Mouse (Mus musculus) frontal cortex, postnatal 36 days (tissue): ENCODE data around the gene Wdr46.
"Not testable (repeated sequence)": the region's sequence is repeated elsewhere in the genome, so short reads cannot be mapped to it uniquely, and the experiment has no call there.

ENCODE experiments used
- DNase-seq, 2 experiments: peaks; one replicate each; pipeline ENCODE4 v3.0.0; 2022; ENCODE audit warnings: low spot score in 2 of 2

Gene Wdr46

DNA sequence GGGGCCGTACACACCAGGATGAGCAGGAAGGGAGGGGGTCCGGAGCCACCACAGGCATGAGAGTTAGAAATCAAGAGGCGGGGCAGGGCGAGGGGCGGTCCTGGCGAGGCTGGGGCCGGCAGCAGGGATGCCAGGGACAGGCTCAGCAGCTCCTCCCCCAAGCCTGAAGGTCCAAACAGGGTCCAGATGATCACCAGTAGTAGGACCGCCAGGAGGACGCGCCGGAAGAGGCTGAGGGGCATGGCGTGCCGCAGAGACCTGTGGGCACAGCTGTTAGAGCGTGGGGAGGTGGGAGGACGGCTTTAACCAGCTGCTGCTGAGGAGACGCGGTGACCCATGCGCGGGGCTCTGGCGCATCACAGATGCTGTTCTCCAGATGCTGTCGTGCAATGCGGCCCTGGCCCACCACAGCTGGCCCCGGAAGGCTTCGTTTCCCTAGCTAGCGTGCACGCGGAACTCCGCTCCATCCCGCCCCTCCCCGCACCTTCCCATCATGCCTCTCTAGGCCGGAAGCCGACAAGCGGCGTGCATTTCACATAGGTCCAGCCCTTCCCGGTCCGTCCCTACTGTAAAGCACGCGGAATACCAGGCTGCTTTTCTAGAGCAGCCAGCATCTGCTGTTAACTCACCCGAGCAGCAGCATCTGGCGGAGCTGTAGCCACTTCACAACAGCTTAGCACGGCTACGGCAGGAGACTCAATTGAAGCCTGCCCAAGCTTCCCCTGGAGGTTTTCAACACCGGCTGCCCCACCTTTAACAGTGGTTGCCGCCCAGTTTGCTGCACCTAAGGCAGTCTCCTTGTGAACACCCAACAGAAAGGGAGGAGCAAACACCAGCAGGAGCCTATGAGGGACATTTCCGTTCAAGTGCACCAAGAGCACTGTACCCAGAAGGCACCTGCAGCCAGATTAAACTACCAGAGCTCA lies 10.8 kb downstream of the Wdr46 start, which contains the start of gene B3galt4:
TSS of gene B3galt4 (minus strand) at position 468 of the 926 bp plus-strand sequence.
- peak; percentile 78 to 79 for DNase-seq

DNA sequence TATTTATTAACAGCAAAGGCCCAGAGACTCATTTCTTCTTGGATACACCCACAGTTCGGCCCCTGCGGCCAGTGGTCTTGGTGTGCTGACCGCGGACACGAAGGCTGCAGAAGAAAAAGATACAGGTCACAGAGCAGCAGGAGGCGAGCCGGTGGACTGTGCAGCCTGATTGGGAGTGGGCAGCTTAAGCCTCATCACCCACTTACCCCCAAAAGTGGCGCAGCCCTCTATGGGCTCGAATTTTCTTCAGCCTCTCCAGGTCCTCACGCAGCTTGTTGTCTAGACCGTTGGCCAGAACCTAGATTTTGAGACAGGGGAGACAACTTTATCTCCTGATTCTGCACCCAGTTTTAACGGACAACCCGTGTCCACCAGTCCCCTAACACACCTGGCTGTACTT lies 11.6 kb downstream of the Wdr46 start:
- not testable (repeated sequence) for DNase-seq

DNA sequence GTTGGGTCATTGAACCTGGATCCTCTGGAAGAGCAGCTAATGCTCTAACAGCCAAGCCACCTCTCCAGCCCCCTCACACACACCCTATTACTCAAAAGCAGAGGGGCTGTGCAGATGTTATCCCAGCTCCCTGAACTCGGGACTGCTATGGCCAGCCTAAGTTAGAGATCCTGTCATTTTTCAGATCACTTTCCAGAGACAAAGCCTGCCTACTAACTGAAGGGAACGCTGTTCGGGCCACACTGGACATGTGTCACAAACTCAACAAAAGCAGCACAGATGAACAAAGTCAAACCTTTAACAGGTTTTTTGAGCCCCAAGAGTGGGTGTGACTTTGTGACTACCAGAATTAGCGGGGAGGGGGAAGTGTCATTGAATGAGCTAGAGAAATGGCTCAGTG lies 12.4 kb downstream of the Wdr46 start:
- no peak for DNase-seq

DNA sequence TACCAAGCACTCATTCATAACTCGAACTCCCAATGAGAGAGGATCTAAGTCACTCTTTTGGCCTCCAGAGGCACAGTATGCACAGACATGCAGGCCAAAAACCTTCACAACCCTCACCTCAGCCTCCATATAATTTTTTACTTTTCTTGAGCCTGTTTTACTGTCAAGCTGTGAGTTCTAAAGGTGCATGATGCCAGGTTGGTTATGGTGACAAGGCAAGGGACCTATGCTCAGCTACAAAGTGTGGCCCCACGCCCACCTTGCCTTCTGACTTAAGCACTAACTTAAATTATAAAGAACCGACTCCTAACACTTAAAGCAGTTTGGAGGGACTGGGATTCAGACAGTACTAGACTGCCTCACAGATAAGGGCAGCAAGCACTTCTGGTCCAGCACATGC lies 12.8 kb downstream of the Wdr46 start:
- DNase-seq = no peak

DNA sequence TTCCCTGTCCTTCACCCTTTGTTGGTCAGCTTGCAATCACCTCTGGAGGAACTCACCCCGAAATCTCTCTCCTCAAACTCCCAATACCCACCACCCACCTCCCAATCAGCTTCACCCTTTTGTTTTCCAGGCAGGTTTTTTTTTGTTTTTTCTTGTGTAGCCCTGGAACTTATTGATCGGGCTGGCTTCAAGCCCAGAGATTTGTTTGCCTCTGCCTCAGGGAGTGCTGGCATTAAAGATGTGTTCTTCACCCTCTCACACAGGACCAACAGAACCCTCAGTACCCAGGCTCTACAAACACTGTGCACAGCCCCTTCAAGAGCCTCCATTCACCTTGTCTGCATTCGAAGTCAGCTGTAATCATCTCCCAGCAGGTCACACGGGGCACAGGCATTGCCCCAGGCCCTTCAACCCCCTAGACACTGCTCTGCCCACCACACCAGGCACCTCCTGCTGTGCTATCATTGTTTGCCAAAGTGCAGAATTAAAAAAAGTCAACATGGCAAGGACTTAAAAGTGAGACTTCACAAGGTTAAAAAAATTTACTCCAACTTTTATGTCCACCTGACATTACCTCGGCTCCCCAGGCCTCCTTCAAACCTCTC lies 13.6 kb downstream of the Wdr46 start:
- no peak for DNase-seq

DNA sequence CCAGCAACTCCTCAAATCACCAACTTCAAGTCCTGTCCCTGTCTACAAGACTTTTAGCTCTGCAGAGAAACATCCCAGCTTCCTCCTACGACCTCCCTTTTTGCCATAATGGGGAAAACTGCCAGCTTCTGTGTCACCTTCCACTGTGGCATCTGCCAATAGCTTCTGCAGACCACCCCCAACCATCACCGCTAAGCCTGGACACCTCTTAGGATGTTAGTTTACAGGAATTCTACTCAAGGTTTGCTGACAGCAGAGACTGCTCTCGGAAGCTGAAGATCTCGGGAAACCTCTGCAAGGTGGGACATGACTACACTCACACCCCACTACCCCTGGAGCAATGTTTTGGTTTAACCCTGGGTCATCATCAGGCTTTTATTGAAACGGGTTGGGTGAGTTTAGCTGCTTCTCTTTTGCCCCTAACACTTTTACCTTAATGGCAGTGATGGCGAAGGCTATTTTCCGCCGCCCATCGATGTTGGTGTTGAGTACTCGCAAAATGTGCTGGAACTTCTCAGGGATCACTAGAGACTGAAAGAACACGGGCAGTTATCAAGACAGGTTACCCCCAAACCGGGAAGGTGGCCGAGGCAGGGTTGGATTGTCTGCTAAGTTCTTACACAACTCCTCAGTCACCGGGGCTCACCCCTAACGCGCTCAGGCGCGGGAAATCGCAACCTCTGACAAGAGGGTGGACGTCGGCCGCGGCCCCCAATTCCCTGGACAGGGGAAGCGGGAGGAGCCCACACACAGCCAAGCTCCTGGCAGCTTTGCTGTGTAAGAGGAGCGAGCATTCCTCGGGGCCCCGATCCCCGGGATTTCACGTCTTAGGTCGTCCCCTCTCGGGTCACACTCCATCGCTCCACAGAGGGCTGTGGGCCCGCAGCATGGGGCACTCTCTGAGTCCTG lies 14.4 kb downstream of the Wdr46 start:
- no peak for DNase-seq

DNA sequence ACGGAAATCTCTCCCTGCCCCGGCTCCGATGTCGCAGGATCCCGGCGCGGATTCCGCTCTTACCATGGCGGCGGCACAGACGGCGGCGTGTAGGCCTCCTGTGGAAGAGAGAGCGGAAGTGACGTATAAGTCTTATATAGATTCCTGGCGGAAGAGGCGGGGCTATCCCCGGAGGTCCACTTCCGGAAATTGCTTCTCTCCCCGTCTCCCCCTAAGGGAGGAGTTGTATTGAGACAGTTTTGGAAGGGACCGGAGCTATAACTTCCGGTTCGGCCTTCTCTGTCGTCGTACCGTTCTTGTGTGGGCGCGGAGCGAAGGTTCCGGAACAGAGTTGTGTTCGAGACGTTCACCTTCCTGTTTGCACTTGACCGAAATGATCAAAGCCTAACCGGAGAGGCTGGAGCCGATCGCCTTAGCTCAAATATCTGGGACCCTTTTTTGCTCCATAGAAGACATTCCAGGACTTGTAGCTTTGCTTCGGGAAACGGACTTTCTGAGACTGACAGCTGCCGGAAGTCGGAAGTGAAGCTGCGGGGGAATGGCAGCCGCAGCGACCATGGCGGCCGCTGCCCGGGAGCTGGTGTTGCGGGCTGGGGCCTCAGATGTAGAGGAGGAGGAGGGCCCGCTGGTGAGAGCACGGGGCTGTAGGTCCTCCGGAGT lies 15.2 kb downstream of the Wdr46 start, which contains the start of the genes Vps52 and Rps18:
TSS of gene Vps52 (plus strand) at position 258 of the 660 bp plus-strand sequence.
TSS of gene Rps18 (minus strand) at position 447 of the 660 bp plus-strand sequence.
- DNase-seq = peak; percentile 93 to 98

DNA sequence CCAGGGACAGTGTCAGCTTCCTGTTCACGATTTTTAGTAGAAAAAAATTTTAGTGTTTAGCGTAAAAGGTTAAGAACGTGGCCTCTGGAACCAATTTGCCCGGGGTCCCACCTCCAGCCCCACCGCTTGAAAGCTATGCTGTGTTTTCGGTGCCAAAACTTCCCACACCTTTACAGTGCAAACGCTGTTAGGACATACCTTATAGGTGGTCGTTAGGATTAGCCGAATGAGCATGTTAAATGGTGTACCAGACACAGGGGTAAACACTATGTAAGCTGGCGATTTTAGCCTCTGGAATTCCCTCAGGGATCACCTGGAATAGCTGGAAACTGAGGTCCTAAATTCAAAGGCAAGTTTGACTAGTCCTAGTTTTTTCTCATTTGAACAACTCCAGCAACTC lies 15.9 kb downstream of the Wdr46 start:
- no peak for DNase-seq

DNA sequence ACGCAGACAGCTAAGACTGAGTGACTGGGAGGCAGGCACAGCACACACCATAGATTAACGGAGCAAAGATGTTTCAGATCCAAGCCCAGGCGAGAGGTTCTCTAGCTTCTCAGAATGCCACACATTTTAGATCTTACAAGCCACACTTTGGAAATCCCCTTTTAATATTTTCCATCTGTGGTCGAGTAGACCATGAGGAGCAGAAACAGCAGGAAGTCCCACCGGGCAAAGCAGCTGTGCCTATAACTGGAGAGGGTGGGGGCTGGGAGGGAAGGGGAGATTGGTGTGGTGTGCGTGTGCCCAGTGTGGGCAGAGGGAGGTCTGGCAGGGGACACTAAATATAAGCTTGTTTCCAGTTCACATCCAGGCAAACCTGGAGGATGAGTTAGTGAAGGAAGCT lies 17.0 kb downstream of the Wdr46 start:
- no peak for DNase-seq

DNA sequence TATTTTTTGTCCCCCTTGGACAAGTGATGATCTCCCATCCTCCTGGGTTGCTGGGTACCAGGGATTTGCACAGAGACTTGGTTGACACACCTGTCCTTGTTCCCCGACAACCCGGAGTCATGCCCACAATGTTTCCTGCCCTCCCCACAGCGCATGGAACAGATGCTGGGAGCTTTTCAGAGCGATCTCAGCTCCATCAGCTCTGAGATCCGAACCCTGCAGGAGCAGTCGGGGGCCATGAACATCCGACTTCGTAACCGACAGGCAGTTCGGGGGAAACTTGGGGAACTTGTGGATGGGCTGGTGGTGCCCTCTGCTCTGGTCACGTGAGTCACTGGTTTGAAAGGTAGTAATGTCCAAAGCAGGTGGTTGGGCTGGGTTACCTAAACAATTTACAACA lies 18.0 kb downstream of the Wdr46 start:
- DNase-seq = no peak

DNA sequence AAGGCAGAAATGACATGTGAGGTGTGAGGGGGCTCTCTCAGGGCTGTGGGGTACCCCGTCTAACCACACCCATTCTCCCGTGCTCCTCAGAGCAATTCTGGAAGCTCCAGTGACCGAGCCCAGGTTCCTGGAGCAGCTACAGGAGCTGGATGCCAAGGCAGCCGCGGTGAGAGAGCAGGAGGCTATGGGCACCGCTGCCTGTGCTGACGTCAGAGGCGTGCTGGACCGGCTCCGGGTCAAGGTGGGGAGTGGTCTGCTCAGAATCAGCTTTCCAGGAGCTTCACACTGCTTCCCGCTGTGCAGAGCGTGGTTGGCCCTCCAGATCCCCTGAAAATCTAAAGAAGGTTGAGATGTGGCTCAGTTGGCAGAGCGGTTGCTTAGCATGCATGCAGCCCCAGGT lies 18.7 kb downstream of the Wdr46 start:
- DNase-seq = no peak

DNA sequence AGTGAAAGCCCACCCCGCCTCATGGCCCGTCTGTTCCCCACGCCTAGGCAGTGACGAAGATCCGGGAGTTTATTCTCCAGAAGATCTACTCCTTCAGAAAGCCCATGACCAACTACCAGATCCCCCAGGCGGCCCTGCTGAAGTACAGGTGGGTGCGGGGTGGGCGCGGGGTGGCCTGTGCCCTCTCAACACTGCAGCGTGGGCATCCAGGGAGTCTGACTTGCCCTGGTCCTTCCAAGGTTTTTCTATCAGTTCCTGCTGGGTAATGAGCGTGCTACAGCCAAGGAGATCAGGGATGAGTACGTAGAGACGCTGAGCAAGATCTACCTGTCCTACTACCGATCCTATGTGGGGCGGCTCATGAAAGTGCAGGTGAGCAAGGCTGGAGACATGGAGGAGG lies 19.5 kb downstream of the Wdr46 start:
- DNase-seq = no peak

DNA sequence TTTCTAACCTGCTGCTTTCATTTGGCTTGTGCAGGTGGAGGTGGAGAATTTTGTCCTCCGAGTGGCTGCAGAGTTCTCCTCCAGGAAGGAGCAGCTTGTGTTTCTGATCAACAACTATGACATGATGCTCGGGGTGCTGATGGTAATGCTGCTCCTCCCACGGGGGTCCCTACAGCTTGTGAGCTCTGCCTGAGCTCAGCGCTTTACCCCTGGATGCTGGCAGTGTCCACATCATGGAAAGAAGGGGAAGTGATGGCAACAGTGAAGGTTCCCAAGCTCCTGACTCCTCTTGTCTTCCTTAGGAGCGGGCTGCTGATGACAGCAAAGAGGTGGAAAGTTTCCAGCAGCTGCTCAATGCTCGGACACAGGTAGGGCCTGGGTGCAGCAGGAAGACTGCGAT lies 22.4 kb downstream of the Wdr46 start:
- no peak for DNase-seq

DNA sequence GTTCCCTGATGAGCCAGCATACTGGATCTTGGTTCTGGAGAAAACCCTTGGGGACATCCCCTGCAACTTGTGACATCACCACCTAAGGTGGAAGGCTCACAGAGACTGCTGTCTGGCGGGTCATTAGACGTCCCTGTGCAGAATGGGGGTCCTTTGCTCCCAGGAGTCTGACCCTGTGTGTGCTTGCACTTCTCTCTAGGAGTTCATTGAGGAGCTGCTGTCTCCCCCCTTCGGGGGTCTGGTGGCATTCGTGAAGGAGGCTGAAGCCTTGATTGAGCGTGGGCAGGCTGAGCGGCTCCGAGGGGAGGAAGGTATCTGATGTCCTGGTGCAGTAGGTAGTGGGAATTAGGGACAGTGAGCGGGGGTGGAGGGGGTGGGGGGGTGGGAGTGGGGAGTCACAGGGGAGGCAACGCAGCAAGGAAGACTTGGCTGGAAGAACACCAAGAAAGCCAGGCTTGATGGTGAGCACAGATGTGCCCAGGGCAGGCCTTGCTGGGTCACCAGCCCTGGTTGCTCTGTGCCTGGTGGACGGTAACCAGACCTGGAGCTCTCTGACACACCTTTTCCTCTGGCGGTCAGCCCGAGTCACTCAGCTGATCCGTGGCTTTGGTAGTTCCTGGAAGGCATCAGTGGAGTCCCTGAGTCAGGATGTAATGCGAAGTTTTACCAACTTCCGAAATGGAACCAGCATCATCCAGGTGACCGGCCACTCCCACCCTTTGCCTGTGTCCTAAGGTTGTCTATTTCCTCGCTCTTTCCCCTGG lies 24.8 kb downstream of the Wdr46 start:
- DNase-seq = no peak

DNA sequence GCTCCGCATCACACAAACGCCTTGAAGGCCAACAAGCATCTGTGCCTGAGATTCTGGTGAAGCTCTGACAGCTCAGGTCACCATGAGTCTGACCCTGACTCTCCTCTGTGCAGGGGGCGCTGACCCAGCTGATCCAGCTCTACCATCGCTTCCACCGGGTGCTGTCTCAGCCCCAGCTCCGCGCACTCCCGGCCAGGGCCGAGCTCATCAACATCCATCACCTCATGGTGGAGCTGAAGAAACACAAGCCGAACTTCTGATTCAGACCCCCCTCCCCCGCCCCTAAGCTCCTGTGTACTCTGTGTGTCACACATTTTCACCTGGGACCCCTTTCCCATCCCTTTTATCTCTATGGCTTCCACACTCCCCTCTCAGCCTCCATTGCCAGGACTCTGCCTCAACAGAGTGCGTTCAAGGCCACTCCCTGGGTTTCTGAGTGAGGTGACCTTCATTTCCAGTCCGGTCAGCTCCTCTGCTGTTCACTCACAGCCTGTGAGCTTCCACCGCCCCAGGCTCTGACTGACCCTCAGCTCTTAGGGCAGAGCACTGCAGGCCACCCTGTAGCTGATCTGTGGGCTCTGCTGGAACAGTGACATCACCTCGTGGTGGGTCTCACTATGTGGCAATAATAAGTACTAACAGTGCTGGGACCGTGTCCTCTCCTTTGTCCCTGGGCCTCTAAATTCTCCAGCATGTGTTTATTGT lies 25.5 kb downstream of the Wdr46 start:
- no peak for DNase-seq

DNA sequence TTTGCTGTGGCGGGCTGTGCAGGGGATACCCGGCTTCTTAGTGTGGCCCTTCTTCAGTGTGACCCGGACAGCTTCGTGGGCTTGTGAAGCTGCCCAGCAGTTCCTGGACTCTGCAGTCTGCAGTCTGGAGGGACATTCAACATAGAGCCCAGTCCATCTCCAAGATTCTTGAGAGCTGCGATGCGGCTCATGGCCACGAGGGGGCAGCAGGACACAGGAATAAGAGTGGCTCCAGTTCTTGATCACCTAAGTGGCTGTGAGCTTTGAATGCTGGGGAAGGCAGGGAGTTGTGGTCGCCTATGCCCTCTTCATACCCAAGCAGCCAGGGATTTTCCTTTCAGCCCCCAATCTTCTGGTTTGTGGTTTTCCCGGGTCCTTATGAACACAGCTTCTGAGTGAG lies 28.0 kb downstream of the Wdr46 start:
- DNase-seq = peak; percentile 66 to 77

DNA sequence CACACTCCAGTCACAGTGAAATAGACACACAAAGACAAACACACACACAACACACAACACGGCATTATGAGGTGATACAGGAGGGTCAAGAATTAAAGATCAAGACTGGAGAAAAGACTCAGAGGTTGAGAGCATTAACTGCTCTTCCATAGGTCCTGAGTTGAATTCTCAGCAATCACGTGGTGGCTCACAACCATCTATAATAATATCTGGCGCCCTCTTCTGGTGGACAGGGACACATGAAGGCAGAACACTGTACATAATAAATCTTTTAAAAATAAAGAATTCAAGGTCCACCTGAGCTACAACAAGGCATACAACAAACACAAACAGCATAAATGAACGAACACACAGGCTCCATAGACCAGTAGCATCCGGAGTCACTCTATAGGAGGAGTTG lies 28.5 kb downstream of the Wdr46 start:
- DNase-seq = no peak

DNA sequence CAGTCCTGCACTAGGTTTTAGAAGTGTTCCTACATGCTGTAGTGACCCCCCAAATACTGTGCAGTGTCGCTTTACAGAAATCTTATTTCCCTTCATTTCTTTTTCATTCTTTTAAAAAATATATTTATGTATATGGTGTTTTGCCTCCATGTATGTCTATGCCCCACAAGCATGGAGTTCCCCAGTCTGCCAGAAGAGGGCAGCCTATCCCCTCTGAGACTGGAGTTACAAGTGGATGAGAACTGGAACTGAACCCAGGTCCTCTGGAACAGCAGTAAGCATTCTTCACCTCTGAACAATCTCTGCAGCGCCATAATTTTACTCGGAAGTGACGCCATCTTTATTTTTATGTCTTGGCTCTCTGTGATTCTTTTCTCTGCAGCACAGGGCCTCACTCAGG lies 28.9 kb downstream of the Wdr46 start:
- no peak for DNase-seq

DNA sequence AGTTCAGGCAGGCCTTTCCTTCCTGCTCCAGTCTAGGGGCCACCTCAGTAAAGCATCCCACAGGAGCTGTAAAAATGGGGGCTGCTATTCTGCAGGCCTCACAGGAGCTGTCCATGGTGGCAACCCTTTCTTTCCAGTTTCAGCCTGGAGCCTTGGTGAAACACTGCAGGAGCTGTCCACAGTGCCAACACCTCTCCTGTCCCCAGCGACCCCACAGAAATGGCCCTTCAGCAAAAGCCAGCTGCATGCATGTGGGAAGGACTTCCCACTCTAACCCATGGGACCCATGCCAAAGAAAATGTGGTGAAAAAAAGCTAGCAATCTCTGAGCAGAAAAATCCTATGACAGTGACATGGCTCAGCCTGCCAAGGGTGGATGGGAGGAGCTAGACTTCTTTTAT lies 32.2 kb downstream of the Wdr46 start:
- no peak for DNase-seq

DNA sequence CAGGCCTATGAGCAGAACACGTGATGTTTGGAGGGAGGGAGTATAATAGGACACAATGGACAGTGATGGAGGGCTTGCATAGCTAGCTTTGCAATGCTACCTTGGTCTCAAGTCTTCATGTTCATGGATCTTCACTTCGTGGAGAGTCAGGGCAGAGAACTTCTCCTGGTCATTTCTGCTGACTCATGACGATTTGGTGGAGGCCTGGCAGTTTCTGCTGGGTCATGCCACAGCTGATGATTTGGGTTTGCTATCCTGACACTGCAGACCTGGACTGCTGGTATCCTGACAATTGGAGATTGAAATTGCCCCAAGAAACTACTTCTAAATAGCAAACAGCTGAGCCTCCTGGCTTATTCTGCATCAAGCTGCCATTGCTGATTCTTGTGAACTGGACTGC lies 33.1 kb downstream of the Wdr46 start:
- no peak for DNase-seq
